17 mouse cellular contexts compared by ENCODE assay signal in genomic region chr13:100865744-100866143, GRCm38 (mm10). TPM values are rescaled to one million over a fixed set of nuclear protein-coding genes. Genes with fewer than 3 reads are reported as not detected.
A peak's percentile ranks its signal among the peaks of the same experiment; 100 is the strongest.
DNase-seq lines count a peak whose midpoint lies in the region; ATAC-seq and TF ChIP-seq lines count a peak whose summit lies in the region.
"Had no signal": no experiment of that assay in that cellular context is flagged by ENCODE, and none has a peak within 500 bp of the region (broad histone marks: within the 10 kb centered on the region; RNA-seq: fewer than 3 reads in every experiment).

No protein-coding gene starts in this region.

- H3K27ac ChIP-seq in lung, embryonic 14.5 days (ENCODE audit: low read depth): peak overlapping the region; percentile 10
- H3K27ac ChIP-seq in liver, embryonic 12.5 days: peak overlapping the region; percentile 86
- no peak overlapping the region for H3K27ac ChIP-seq in midbrain, embryonic 15.5 days
- H3K27ac ChIP-seq: heart, embryonic 10.5 days; hindbrain, embryonic 15.5 days; layer of hippocampus, adult 2 months; limb, embryonic 12.5 days; neural tube, embryonic 15.5 days had no signal

- no peak overlapping the region for H3K9ac ChIP-seq in lung, embryonic 14.5 days
- H3K9ac ChIP-seq in liver, embryonic 12.5 days: peak overlapping the region; percentile 36; the same call in 1 of the 2 replicates
- H3K9ac ChIP-seq in midbrain, embryonic 15.5 days: no peak overlapping the region
- H3K9ac ChIP-seq: hindbrain, embryonic 15.5 days; limb, embryonic 12.5 days; neural tube, embryonic 15.5 days had no signal

- no peak for TF ChIP-seq POLR2A in lung, adult 2 months (IDR thresholded peaks at IDR 0.05; ENCODE audit: borderline replicate concordance, extremely low read depth, low read depth, low read length)

- no peak overlapping the region for H3K4me2 ChIP-seq in lung, embryonic 14.5 days
- H3K4me2 ChIP-seq in liver, embryonic 12.5 days: peak overlapping the region; percentile 40
- H3K4me2 ChIP-seq in midbrain, embryonic 15.5 days: no peak overlapping the region
- H3K4me2 ChIP-seq: hindbrain, embryonic 15.5 days; limb, embryonic 12.5 days; neural tube, embryonic 15.5 days had no signal

- no peak overlapping the region for H3K4me3 ChIP-seq in lung, embryonic 14.5 days (ENCODE audit: low read depth, low read length)
- H3K4me3 ChIP-seq in lung, adult 2 months (replicated peaks; ENCODE audit: extremely low read depth, low read depth, low read length): no peak overlapping the region
- no peak overlapping the region for H3K4me3 ChIP-seq in liver, embryonic 12.5 days
- H3K4me3 ChIP-seq in midbrain, embryonic 15.5 days: no peak overlapping the region
- H3K4me3 ChIP-seq: heart, embryonic 10.5 days; hindbrain, embryonic 15.5 days; layer of hippocampus, adult 2 months; limb, embryonic 12.5 days; neural tube, embryonic 15.5 days had no signal

- H3K4me1 ChIP-seq in lung, embryonic 14.5 days (ENCODE audit: insufficient read depth): no peaks in the 10 kb centered on the region
- peaks cover 9% of the 10 kb centered on the region for H3K4me1 ChIP-seq in lung, adult 2 months (ENCODE audit: control insufficient read depth, insufficient read depth, low read length)
- H3K4me1 ChIP-seq in liver, embryonic 12.5 days: peaks cover 75% of the 10 kb centered on the region
- no peaks in the 10 kb centered on the region for H3K4me1 ChIP-seq in midbrain, embryonic 15.5 days
- H3K4me1 ChIP-seq: hindbrain, embryonic 15.5 days; limb, embryonic 12.5 days; neural tube, embryonic 15.5 days had no signal

- no peak for TF ChIP-seq CTCF in lung, embryonic 14.5 days (IDR thresholded peaks at IDR 0.05; ENCODE audit: low read depth)
- TF ChIP-seq CTCF in lung, adult 2 months (IDR thresholded peaks at IDR 0.05; ENCODE audit: insufficient read depth, low read length): no peak

- ATAC-seq in lung, embryonic 14.5 days (ENCODE audit: insufficient read depth): 0 out of 2 replicates have a peak, but pooled peaks have one; percentile 13
- ATAC-seq in liver, embryonic 12.5 days: peak; percentile 86
- peak; percentile 47 for ATAC-seq in megakaryocyte progenitor cell, adult 5-6 weeks (replicated peaks; ENCODE audit: poor library complexity)
- ATAC-seq in midbrain, embryonic 15.5 days (replicated peaks): no peak

- no peaks in the 10 kb centered on the region for H3K9me3 ChIP-seq in lung, embryonic 14.5 days (ENCODE audit: low read depth, low read length)
- no peaks in the 10 kb centered on the region for H3K9me3 ChIP-seq in liver, embryonic 12.5 days (replicated peaks)
- H3K9me3 ChIP-seq in midbrain, embryonic 15.5 days: no peaks in the 10 kb centered on the region
- H3K9me3 ChIP-seq: heart, embryonic 10.5 days; hindbrain, embryonic 15.5 days; limb, embryonic 12.5 days; neural tube, embryonic 15.5 days had no signal

- H3K27me3 ChIP-seq in lung, embryonic 14.5 days (ENCODE audit: insufficient read depth, low read length): no peaks in the 10 kb centered on the region
- no peaks in the 10 kb centered on the region for H3K27me3 ChIP-seq in liver, embryonic 12.5 days (replicated peaks)
- no peaks in the 10 kb centered on the region for H3K27me3 ChIP-seq in midbrain, embryonic 15.5 days (replicated peaks)
- H3K27me3 ChIP-seq: hindbrain, embryonic 15.5 days; limb, embryonic 12.5 days; neural tube, embryonic 15.5 days had no signal

- H3K36me3 ChIP-seq in lung, embryonic 14.5 days (ENCODE audit: insufficient read depth): no peaks in the 10 kb centered on the region
- H3K36me3 ChIP-seq in liver, embryonic 12.5 days: no peaks in the 10 kb centered on the region
- H3K36me3 ChIP-seq in midbrain, embryonic 15.5 days (replicated peaks): no peaks in the 10 kb centered on the region
- H3K36me3 ChIP-seq: heart, embryonic 10.5 days; hindbrain, embryonic 15.5 days; limb, embryonic 12.5 days; neural tube, embryonic 15.5 days had no signal

- DNase-seq in lung, embryonic 14.5 days: no peak
- no peak for DNase-seq in lung, adult 2 months
- peak; percentile 17 for DNase-seq in c-Kit-negative CD71-positive TER-119-positive erythroid progenitor cells, embryonic 14.5 days (ENCODE audit: low read depth, low spot score)
- DNase-seq in frontal cortex, postnatal 36 days (ENCODE audit: low spot score in 2 of 2): no peak
- DNase-seq in kidney, postnatal 10 days: no peak
- DNase-seq: cerebellum, postnatal 14 days; gastrocnemius, postnatal 14 days; kidney, adult 9 months; thymus, postnatal 25 days had no signal

RNA-seq across cellular contexts. Expression of gene Slc30a5, which starts 32.5 kb away (rescaled TPM):
- polyA plus RNA-seq in lung, embryonic 14.5 days (2014; fragmentation: Nextera tagmentation; extraction: Ambion mirVana): 63.3 and 64.6 TPM in 2 replicates
- polyA plus RNA-seq in lung, adult 2 months (2012; rRNA removed): 21.2 and 29.4 TPM in 2 replicates
- 40.8 and 45.1 TPM in 2 replicates for polyA plus RNA-seq in liver, embryonic 12.5 days (2016; fragmentation: Nextera tagmentation; extraction: Ambion mirVana)
- 127 and 130 TPM in 2 replicates for total RNA-seq in megakaryocyte progenitor cell, adult 5-6 weeks (2015)
- total RNA-seq in megakaryocyte progenitor cell, adult 5-6 weeks (2017): 99.7 and 101 TPM in 2 replicates
- polyA plus RNA-seq in midbrain, embryonic 15.5 days (2015; fragmentation: Nextera tagmentation; extraction: Ambion mirVana): 32.7 and 34.3 TPM in 2 replicates
